Mouse (Mus musculus) hindbrain, embryonic 13.5 days (tissue): ENCODE data around the gene Camk2d. TPM values are rescaled to one million over a fixed set of nuclear protein-coding genes. Genes with fewer than 3 reads are reported as not detected.

Source experiments
- ATAC-seq: fragments of 200-750 bp; cut with Nextera tagmentation; 2 replicates; pipeline ENCODE4 v1.8.0; 2017; ENCODE audit warnings: moderate TSS enrichment; ENCODE audit not compliant: low FRiP score
- H3K27ac ChIP-seq: fragments of 300-500 bp; sonication (generic); 2 replicates; pipeline ENCODE4 v1.5.1; 2015; ENCODE audit warnings: inconsistent platforms, mild to moderate bottlenecking, moderate library complexity
- H3K27me3 ChIP-seq: fragments of 300-500 bp; sonication (generic); 2 replicates; pipeline ENCODE4 v1.6.1; 2015; ENCODE audit warnings: mild to moderate bottlenecking, inconsistent platforms
- H3K36me3 ChIP-seq: fragments of 300-500 bp; sonication (generic); 2 replicates; pipeline ENCODE4 v1.6.1; 2015; ENCODE audit warnings: mild to moderate bottlenecking, inconsistent platforms
- H3K4me1 ChIP-seq: fragments of 300-500 bp; sonication (generic); replicated peaks from 2 replicates; pipeline ENCODE4 v1.6.1; 2015; ENCODE audit warnings: inconsistent platforms
- H3K4me2 ChIP-seq: fragments of 300-500 bp; sonication (generic); 2 replicates; pipeline ENCODE4 v1.6.1; 2015; ENCODE audit warnings: inconsistent platforms, mild to moderate bottlenecking, moderate library complexity
- H3K4me3 ChIP-seq: fragments of 300-500 bp; sonication (generic); 2 replicates; pipeline ENCODE4 v1.5.1; 2015; ENCODE audit warnings: mild to moderate bottlenecking, inconsistent platforms
- H3K9ac ChIP-seq: fragments of 300-500 bp; sonication (generic); 2 replicates; pipeline ENCODE4 v1.6.1; 2015; ENCODE audit warnings: mild to moderate bottlenecking, inconsistent platforms
- H3K9me3 ChIP-seq: fragments of 300-500 bp; sonication (generic); 2 replicates; pipeline ENCODE4 v1.6.1; 2016; ENCODE audit warnings: inconsistent platforms
- WGBS: fragments of 180-500 bp; shearing (Covaris S2); methylation state at CpG from one replicate; pipeline ENCODE4 v1.1.7; 2015; 5-methylcytosine and 5-hydroxymethylcytosine counted together
- polyA plus RNA-seq: library from polyadenylated mRNA; unstranded; fragments of >200 nt; fragmentation: Nextera tagmentation; extraction: Ambion mirVana; gene quantifications from 2 replicates; pipeline ENCODE4 v1.2.1, GENCODE M21; 2015

Gene Camk2d
- polyA plus RNA-seq, 1 experiment from 2014 or later = 43.1 TPM

DNA sequence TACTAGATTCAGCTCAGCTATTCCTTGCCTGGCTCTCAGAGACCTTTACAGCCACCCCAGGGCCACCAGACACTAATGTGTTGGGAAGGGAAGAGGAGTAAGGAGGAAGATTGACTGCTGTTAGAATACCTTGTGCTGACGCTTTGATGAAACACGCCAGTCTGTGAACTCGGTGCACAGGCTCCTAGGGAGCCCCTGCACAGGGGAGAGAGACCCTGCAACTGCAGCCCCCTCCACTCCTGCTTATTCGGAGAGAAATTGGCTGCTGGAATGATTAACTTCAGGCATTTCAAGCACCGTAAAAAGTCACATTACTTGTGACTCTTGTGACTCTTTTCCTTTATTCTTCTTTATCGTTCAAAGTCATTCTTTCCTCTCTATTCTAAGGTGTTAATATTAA lies 75.2 kb downstream of the Camk2d start:
- H3K36me3 ChIP-seq = no peaks in the 10 kb centered on the region
- no peak overlapping the region for H3K9ac ChIP-seq
- H3K9me3 ChIP-seq = no peaks in the 10 kb centered on the region
- no peak overlapping the region for H3K4me2 ChIP-seq
- H3K27ac ChIP-seq = no peak overlapping the region
- H3K27me3 ChIP-seq = no peaks in the 10 kb centered on the region
- WGBS = 44% methylated on average over 6 of the region's 6 CpGs
- H3K4me1 ChIP-seq = peaks cover 25% of the 10 kb centered on the region
- no peak for ATAC-seq
- H3K4me3 ChIP-seq = no peak overlapping the region

DNA sequence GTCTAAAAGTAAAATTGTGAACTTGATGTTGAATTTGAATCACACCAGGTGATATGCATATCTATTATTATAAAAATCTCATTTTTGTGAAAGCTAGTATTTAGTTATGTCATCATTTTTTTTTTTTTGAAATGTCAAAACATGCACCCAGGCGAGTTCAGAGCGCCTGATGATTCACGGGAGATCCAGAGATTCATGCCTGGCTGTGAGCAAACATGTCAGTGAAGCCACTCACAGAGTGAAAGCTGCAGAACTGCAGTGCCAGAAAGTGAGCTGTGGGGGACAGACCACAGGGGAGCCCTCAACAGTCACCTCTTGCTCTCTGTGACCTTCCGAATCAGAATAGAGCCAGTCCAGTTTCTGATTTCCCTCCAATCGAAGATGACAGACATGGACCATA lies 84.9 kb downstream of the Camk2d start:
- no peaks in the 10 kb centered on the region for H3K27me3 ChIP-seq
- H3K4me1 ChIP-seq = no peaks in the 10 kb centered on the region
- no peaks in the 10 kb centered on the region for H3K9me3 ChIP-seq
- no peak overlapping the region for H3K9ac ChIP-seq
- ATAC-seq = no peak
- H3K4me2 ChIP-seq = no peak overlapping the region
- H3K4me3 ChIP-seq = no peak overlapping the region
- WGBS = 88% methylated on average over 5 of the region's 5 CpGs
- no peak overlapping the region for H3K27ac ChIP-seq
- H3K36me3 ChIP-seq = no peaks in the 10 kb centered on the region

DNA sequence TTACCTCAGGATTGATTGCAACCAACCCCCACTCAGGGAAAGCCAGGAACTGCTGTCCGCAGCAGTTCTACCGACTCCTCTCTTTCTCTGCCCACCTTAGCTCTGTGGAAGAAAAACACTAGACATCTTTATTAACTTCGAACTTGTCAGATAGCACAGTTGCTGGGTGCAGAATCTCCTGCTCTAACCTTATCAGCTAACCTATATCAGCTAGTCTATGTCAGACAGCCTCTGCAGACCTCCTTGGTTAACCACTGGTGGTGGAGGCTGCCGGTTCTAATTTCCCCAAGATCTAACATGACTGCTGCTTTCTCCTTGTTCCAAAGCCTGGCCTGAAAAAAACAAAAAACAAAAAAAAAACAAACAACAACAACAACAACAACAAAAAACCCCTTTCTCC lies 85.9 kb downstream of the Camk2d start:
- 88% methylated on average over 4 of the region's 4 CpGs for WGBS
- Histone ChIP-seq H3K9ac (no peak overlapping the region), H3K36me3 (no peaks in the 10 kb centered on the region), H3K4me2 (no peak overlapping the region), H3K4me3 (no peak overlapping the region), H3K27me3 (no peaks in the 10 kb centered on the region), H3K27ac (no peak overlapping the region), H3K9me3 (no peaks in the 10 kb centered on the region), H3K4me1 (no peaks in the 10 kb centered on the region)
- no peak for ATAC-seq

- Histone ChIP-seq H3K27me3 (no peaks in the 10 kb centered on the region), H3K27ac (no peak overlapping the region), H3K9ac (no peak overlapping the region), H3K4me1 (no peaks in the 10 kb centered on the region), H3K4me2 (no peak overlapping the region), H3K4me3 (no peak overlapping the region), H3K36me3 (no peaks in the 10 kb centered on the region), H3K9me3 (no peaks in the 10 kb centered on the region)
- 52% methylated on average over 6 of the region's 6 CpGs for WGBS
- no peak for ATAC-seq
Measured at GRCm38 (mm10) chr3:126685363-126685762, 89.3 kb downstream of the Camk2d start.

GRCm38 (mm10) chr3:126687150-126687549 lies 91.0 kb downstream of the Camk2d start:
- no peak for ATAC-seq
- no peaks in the 10 kb centered on the region for H3K9me3 ChIP-seq
- H3K4me3 ChIP-seq = no peak overlapping the region
- H3K4me2 ChIP-seq = no peak overlapping the region
- H3K9ac ChIP-seq = no peak overlapping the region
- H3K27me3 ChIP-seq = no peaks in the 10 kb centered on the region
- WGBS = 69% methylated on average over 4 of the region's 4 CpGs
- H3K36me3 ChIP-seq = no peaks in the 10 kb centered on the region
- peaks cover 2% of the 10 kb centered on the region; the same call in 1 of the 2 replicates for H3K4me1 ChIP-seq
- H3K27ac ChIP-seq = no peak overlapping the region

DNA sequence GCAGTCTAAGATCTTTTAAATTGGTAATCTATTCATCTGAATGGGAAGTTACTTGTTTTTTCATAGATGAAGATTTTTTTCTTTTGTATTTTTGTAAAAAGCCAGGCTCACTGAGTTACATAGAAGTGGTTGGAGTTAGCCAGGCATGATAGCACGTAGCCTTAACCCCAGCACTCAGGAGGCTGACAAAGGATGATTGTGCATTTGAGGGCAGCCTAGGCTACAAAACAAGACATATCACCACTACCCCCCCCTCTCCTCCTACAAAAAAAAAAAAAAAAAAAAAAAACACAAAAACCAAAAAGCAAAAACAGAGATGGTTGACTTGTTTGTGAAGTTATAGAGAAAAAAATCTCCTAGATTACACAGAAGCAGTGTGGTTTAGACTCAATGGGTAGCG lies 92.4 kb downstream of the Camk2d start:
- Histone ChIP-seq H3K4me1 (peaks cover 8% of the 10 kb centered on the region; the same call in 1 of the 2 replicates), H3K27me3 (no peaks in the 10 kb centered on the region), H3K9me3 (no peaks in the 10 kb centered on the region), H3K36me3 (no peaks in the 10 kb centered on the region), H3K4me2 (no peak overlapping the region), H3K9ac (no peak overlapping the region), H3K27ac (no peak overlapping the region), H3K4me3 (no peak overlapping the region)
- WGBS = 68% methylated on average over 2 of the region's 2 CpGs
- no peak for ATAC-seq

DNA sequence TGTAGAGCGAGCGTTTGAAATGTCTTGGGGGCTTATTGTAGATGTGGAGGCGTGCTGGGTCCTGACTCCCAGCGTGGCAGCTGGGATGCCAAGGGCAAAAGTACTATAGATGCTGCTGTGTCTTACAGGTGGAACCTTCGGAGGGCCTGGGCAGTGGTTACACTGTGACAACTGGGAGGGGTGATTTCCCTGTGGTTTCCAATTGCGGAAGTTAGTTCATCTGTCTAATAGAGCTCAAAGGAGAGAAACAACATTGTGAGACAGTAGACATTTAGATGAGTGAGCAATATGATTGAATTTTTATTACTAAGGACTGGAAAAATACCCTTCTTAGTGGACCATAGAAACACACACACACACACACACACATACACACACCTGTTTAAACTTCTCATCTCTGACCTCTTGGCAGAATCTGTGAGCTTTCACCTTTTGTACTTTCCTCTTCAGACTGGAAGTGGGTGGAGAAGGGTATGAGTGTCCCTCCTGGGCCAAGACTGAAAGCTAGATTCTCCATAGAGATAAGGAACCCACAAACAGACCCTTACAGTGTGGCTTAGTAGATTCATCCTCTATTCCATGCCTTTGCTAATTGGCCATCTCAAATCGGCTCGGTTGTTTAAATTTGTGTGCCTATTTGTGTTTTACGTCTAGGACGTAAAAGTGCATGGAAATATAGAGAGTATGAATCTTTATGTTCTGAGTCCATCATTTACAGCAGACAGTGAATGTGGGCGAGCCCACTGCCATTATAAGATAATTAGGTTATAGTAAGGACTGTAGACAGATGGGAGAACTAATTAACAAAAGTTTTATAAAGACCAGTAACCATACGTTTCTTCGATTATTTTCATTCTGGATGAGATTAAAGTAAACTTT lies 94.8 kb downstream of the Camk2d start:
- Histone ChIP-seq H3K9me3 (no peaks in the 10 kb centered on the region), H3K9ac (no peak overlapping the region), H3K4me1 (peaks cover 16% of the 10 kb centered on the region), H3K36me3 (no peaks in the 10 kb centered on the region), H3K27ac (no peak overlapping the region), H3K4me3 (no peak overlapping the region), H3K27me3 (no peaks in the 10 kb centered on the region), H3K4me2 (no peak overlapping the region)
- WGBS = 92% methylated on average over 13 of the region's 13 CpGs
- ATAC-seq = no peak

GRCm38 (mm10) chr3:126691565-126691964 lies 95.5 kb downstream of the Camk2d start:
- H3K9ac ChIP-seq = no peak overlapping the region
- H3K4me3 ChIP-seq = no peak overlapping the region
- H3K4me2 ChIP-seq = no peak overlapping the region
- peaks cover 17% of the 10 kb centered on the region for H3K4me1 ChIP-seq
- H3K9me3 ChIP-seq = no peaks in the 10 kb centered on the region
- H3K27ac ChIP-seq = no peak overlapping the region
- WGBS = 79% methylated on average over 2 of the region's 2 CpGs
- H3K27me3 ChIP-seq = no peaks in the 10 kb centered on the region
- no peak for ATAC-seq
- H3K36me3 ChIP-seq = no peaks in the 10 kb centered on the region

- Histone ChIP-seq H3K4me1 (peaks cover 19% of the 10 kb centered on the region), H3K4me2 (no peak overlapping the region), H3K9ac (no peak overlapping the region), H3K9me3 (no peaks in the 10 kb centered on the region), H3K27me3 (no peaks in the 10 kb centered on the region), H3K27ac (no peak overlapping the region), H3K36me3 (no peaks in the 10 kb centered on the region), H3K4me3 (no peak overlapping the region)
- 85% methylated on average over 8 of the region's 8 CpGs for WGBS
- ATAC-seq = no peak
Measured at GRCm38 (mm10) chr3:126692797-126693196, 96.7 kb downstream of the Camk2d start.

DNA sequence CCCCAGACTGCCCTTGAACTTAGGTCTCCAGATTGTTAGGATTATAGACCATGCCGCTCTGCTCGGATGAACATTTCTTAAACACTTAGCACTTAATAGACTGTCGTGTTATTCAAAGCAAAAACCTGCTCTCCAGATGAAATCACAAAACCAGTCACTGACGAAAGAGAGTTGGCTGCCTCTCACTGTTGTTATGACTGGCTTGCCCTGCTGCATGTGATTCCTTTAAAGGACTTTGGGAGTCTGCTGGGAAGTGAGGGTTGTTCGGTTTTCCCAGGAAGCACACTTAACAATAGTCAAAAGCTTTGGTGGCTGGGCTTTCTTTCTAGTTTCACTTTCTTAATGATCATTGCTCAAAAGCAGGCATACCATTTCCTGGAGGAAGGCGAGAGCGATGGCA lies 97.2 kb downstream of the Camk2d start:
- ATAC-seq = no peak
- H3K27ac ChIP-seq = no peak overlapping the region
- 66% methylated on average over 7 of the region's 7 CpGs for WGBS
- no peak overlapping the region for H3K4me2 ChIP-seq
- H3K4me1 ChIP-seq = peaks cover 19% of the 10 kb centered on the region
- H3K9me3 ChIP-seq = no peaks in the 10 kb centered on the region
- H3K4me3 ChIP-seq = no peak overlapping the region
- H3K9ac ChIP-seq = no peak overlapping the region
- no peaks in the 10 kb centered on the region for H3K36me3 ChIP-seq
- H3K27me3 ChIP-seq = no peaks in the 10 kb centered on the region

DNA sequence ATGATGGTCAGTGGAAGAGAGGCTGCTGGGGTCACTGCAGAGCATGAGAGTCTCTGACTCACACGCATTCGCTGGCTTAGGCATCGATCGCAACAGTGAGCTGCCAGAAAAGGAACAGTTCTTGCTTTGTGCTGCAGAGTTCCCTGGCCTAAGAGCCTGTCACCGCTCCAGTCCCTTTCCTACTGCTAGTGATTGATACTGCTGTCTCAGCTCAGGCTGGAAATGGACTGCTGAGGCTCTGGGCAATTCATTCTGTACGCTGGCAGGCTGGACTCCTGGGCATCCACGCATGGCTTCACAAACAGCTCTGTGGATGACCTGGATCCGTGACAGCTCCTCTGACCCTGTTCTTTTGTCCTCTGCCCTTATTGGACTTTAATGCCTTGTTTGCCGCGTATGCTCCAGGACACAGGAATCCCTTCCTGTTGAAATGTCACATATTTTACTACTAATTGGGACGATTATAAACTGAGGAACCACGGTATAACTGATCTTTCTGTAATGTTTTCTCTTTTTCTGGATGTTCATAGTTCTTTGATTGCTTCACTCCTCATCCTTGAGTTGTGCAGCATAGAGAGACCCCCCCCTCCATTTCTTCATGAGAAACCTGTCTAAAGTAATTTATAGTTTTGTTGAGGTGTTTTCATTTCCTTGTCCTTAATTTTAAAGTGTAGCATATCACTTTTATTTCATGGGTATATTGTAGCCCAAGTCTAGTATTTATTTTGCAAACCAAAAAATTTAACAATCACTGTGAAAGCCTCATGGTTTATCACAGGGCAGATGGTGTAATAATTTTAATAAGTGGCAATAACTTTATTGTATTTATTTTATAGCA lies 99.6 kb downstream of the Camk2d start:
- H3K4me1 ChIP-seq = peaks cover 19% of the 10 kb centered on the region
- peak overlapping the region; percentile 39; the same call in 1 of the 2 replicates for H3K9ac ChIP-seq
- no peaks in the 10 kb centered on the region for H3K27me3 ChIP-seq
- peak overlapping the region; percentile 13; the same call in 1 of the 2 replicates for H3K4me2 ChIP-seq
- no peaks in the 10 kb centered on the region for H3K36me3 ChIP-seq
- H3K4me3 ChIP-seq = no peak overlapping the region
- WGBS = 5% methylated on average over 12 of the region's 12 CpGs
- no peaks in the 10 kb centered on the region for H3K9me3 ChIP-seq
- ATAC-seq = peak; percentile 92
- peak overlapping the region; percentile 64 for H3K27ac ChIP-seq

DNA sequence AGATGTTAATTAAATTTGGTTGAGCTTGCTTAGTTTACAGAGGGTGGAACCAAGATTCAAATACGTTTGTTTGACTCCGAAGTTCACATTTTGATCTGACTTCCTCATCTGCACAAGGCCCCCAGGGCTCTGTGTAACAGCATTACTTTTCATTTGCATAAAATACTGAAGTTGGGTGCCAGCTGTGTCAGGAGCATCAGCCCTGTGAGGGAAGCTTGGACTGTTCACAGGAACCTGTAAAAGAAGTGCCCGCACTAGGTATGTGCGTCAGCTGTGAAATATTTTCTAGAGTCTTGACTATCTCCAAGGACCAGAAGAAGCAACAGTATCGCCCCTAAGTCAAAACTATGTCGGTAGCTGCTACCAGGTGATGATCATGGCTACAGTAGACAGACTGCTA lies 100.5 kb downstream of the Camk2d start:
- Histone ChIP-seq H3K4me2 (no peak overlapping the region), H3K27me3 (no peaks in the 10 kb centered on the region), H3K9ac (no peak overlapping the region), H3K36me3 (no peaks in the 10 kb centered on the region), H3K27ac (no peak overlapping the region), H3K4me1 (peaks cover 19% of the 10 kb centered on the region), H3K9me3 (no peaks in the 10 kb centered on the region), H3K4me3 (no peak overlapping the region)
- ATAC-seq = no peak
- 84% methylated on average over 6 of the region's 6 CpGs for WGBS
